Mouse (Mus musculus): ENCODE data around the gene Slc25a34.

DNA sequence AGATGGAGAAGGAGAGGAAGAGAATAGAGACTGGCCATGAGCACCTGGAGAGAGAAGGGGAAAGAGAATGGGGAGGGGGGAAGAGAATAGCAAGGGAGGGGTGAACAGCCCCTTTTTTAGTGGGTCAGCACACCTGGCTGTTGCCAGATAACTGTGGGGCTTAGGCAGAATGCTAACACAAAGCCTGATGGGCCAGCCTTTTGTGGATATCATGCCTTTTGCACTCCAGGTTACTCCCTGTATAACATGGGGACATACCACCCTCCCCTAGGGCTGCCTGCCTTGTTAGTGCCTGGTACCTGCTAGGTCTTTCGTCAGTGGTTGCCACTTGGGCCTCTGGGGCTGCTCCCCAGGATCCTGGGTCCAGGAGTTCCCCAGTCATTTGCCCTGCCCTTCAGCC is 52.8 kb downstream of the Slc25a34 start:
- TF ChIP-seq CTCF (IDR thresholded peaks at IDR 0.05; ENCODE audit: low read depth, low read length) (no peak), TAL1 (conservative IDR thresholded peaks at IDR 0.05; ENCODE audit: low read depth, low read length) (no peak), POLR2AphosphoS5 (IDR thresholded peaks at IDR 0.05; ENCODE audit: insufficient replicate concordance, low read depth, low read length) (no peak), GATA1 (IDR thresholded peaks at IDR 0.05; ENCODE audit: borderline replicate concordance, low read length) (no peak), GATA2 (IDR thresholded peaks at IDR 0.05; ENCODE audit: borderline replicate concordance, low read depth, low read length) (no peak)
